Mouse (Mus musculus) gastrocnemius, adult 18-20 months (tissue): ENCODE results near the gene Zc3h7b. TPM values are rescaled to one million over a fixed set of nuclear protein-coding genes. Genes with fewer than 3 reads are reported as not detected.
A peak's percentile ranks its signal among the peaks of the same experiment; 100 is the strongest.
"Not testable (repeated sequence)": the region's sequence is repeated elsewhere in the genome, so short reads cannot be mapped to it uniquely, and the experiment has no call there.

Source experiments
- DNase-seq: peaks from one replicate; pipeline ENCODE4 v3.0.0; 2021; ENCODE audit warnings: low spot score
- total RNA-seq, 2 experiments: library from RNA; stranded (reverse); gene quantifications; 2 replicates each; pipeline ENCODE4 v1.2.3; 2021

The Zc3h7b gene
- total RNA-seq, 2 experiments from 2014 or later: 32.7 to 34.2 TPM

GRCm38 (mm10) chr15:81735075-81735474, 9.8 kb upstream of the Zc3h7b start:
- no peak for DNase-seq

DNA sequence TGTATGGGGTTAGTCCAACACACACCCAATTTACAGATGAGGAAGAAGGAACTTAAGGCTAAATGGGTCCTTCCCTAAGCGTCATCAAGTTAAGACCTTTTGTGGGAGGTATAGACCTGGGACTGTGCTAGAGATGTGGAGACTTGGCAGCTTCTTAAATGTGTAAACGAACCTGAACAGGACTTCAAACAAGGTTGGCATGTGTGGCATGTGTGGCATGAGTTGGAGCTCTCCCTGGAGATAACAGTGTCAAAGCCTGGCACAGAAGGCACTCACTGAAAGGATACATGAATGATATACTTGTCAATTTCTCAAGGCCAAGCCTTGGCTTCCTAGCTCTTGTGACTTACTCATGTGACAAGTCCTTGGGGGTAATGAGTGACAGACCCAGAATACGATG, 5.6 kb upstream of the Zc3h7b start:
- DNase-seq: no peak

DNA sequence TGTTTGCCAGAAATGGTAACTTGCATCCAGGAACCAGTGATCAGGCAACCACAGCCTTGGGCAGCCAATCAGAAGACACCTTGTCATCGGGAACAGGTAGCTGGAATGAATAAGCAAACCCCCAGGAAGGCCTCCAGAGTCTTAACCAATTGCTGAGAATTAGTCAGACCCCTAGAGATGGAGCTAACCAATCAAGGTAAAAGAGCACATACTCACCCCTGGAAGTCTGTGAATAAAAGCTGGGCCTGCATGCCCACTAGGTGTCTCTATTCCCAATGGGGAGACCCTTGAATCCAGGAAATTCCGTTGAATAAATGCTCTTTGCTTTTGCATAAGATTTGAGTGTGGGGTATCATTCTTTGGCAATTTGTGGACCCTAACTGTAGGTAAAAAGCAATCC, 4.9 kb upstream of the Zc3h7b start:
- DNase-seq: no peak

- DNase-seq: not testable (repeated sequence)
Observed at GRCm38 (mm10) chr15:81742368-81742767, 2.5 kb upstream of the Zc3h7b start.

DNA sequence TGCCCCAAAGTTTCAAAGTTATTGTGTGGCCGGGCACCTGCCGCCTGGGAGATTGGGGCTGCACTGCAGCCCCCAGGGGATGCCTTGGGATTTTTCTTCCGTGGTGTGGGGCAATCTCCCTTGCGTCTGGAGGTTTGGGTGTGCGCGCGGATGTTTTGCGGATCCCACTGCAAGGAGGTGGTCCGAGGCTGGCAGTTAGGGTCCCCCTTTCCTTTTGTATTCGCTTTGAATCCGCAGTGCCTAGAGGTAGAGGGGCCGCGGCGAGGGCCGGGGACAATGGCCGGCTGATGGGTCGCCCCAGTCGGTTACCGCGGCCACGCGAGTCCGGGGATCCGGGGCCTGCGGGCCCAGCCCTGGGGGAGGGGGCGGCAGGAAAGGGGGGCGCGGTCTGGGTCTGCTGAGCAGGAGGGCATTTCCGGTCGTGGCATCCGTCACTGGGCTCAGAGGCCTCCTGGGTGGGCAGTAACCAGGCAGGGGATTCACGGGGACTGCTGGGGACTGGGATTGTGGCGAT, 801 bp downstream of the Zc3h7b start:
- peak; percentile 21 for DNase-seq

- peak; percentile 32 for DNase-seq
Observed at GRCm38 (mm10) chr15:81749742-81750141, 4.9 kb downstream of the Zc3h7b start.

- no peak for DNase-seq
Observed at GRCm38 (mm10) chr15:81753669-81754068, 8.8 kb downstream of the Zc3h7b start.

DNA sequence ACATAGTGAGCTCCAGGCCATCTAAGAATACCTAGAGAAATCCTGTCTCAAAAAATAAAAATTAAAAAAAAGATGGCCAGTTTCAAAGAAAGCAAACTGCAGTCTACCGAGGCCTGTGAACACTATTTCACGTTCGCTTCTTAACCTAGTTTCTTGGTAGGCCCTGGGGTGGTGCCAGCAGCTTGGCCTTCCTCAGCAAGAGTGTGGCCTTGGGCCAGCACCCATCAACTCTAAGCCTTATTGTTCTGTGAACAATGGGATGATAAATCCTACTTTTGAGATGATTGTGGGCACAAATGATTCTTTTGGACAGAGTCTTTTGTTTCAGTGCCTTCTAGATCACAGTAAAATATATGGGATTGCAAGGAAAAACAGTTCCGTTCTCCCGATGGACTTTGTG, 13.8 kb downstream of the Zc3h7b start:
- DNase-seq: no peak

DNA sequence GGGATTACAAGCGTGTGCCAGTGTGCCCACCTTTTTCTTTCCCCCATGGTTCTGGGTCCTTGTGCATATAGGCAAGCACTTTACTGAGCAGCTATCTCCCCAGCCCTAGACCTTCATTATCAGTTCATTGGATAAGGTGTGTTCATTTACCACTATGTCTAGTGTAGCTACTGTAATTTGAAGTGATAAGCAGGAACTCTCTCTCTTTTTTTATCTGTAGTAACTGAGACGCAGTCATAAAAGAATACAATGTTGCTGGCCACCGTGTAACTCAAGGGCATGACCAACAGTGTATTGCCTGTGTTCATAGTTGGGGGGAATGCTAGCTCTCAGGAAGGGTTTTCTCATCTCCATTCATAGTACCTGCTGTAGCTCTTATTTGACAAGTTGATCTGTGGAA, 14.7 kb downstream of the Zc3h7b start:
- no peak for DNase-seq

GRCm38 (mm10) chr15:81760361-81761079, 15.7 kb downstream of the Zc3h7b start:
- DNase-seq: no peak

- no peak for DNase-seq
Observed at GRCm38 (mm10) chr15:81761381-81761780, 16.5 kb downstream of the Zc3h7b start.

DNA sequence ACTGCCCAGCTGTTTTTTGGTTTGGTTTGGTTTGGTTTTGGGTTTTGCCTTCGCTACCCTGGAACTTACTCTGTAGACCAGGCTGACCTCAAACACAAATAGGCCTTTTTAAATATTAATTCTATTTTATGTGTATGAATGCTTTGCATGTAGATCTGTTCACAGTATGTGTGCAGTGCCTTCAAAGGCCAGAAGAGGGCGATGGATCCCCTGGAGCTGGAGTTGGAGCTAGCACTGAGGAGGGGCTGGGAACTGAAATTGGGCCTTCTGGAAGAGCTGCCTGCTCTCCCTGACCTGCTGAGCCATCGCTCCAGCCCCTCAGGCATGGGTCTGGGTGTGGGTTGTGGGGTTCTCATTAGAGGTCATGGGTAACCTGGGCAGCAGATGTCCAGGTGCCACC, 17.1 kb downstream of the Zc3h7b start:
- DNase-seq: no peak

DNA sequence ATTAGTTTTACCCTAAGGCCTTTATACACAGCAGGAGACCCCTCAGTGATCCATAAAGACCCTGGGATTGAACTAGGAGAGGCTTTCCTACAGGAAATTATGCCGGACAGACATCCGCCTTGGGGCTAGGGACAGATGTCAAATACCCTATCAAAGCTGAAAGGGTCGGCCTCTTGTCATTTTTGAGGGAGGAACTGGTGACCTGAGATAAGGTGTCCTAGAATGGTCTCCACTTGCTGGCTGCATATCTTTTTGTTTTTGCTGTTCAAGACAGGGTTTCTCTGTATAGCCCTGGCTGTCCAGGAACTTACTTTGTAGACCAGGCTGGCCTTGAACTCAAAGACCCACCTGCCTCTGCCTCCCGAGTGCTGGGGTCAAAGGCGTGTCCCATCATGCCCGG, 19.7 kb downstream of the Zc3h7b start:
- DNase-seq: no peak

- no peak for DNase-seq
Observed at GRCm38 (mm10) chr15:81765651-81766050, 20.8 kb downstream of the Zc3h7b start.

GRCm38 (mm10) chr15:81766439-81766838, 21.6 kb downstream of the Zc3h7b start:
- no peak for DNase-seq

DNA sequence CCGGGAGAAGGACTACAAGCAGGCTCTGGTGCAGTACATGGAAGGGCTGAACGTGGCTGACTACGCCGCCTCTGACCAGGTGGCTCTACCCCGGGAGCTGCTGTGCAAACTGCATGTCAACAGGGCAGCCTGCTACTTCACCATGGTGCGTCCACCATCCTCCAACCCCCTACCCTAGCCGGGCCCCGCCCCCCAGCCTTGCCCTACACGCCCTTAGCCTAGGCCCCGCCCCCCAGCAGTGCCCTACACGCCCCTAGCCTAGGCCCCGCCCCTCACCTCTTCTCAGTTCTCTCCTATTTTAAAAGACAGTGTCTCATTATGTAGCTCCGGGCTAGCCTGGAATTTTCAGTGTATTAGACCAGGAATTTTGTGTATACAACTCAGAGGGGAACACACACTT, 24.2 kb downstream of the Zc3h7b start:
- no peak for DNase-seq

DNA sequence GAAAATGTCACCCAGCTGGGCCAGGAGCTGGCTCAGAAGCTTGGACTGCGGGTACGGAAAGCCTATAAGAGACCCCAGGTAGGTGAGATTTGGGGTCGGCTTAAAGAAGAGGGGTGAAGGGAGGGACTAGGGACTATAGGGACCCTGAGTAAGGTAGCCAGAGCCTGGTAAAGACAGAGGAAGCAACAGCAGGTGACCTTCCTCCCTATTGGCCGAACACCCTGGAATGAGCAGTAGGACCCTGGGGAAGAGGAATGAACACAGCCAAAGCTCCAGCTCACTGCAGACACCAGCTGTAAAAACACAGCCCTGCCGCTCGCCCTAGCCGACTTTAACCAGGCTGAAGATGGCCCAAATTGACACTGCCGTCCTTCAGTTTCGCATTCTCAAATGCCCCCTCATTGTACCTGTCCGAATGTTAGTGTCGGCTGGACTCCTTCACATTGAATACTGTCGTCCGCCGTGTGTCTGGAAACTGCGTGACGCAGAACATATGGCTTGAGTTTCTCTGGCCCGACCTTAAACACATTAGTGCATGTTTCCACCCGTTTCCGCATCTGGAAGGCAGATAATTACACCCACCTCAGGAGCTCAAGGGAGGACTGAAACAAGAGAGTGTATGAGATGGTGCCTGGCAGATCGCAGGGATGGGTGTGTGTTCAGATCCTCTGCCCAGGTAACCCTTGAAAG, 27.7 kb downstream of the Zc3h7b start:
- DNase-seq: no peak

DNA sequence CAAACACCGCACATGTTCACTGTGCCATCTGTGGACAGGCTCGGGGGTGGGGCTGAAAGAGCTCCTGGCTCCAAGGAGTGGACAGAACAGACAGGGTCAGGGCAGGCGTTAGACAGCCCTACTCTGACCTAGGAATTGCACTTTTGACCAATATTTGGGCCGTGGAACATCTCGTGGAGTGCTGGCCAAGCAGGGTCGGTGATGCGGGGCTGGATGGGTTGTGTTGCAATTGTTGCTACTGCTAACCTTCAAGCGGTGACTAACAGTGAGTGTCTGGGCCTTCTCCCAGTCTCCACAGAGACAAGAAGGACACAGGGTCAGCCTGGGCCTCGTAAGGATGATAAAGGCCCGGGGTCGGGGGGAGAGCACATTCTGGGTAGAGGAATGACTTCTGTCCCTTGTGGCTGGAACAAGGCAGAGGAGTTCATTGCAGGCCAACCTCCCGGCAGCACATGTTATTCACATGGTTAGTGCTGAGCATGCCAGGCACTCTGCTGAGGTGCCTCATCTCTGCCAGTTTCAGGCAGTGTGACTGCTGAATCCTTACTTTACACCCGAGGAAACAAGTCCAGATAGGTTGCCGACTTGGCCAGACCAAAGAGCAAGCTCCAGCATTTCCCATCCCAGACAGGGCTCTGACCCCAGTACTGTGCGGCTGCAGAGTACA, 29.8 kb downstream of the Zc3h7b start:
- DNase-seq: peak; percentile 55

GRCm38 (mm10) chr15:81776631-81777422, 32.0 kb downstream of the Zc3h7b start:
- DNase-seq: no peak

DNA sequence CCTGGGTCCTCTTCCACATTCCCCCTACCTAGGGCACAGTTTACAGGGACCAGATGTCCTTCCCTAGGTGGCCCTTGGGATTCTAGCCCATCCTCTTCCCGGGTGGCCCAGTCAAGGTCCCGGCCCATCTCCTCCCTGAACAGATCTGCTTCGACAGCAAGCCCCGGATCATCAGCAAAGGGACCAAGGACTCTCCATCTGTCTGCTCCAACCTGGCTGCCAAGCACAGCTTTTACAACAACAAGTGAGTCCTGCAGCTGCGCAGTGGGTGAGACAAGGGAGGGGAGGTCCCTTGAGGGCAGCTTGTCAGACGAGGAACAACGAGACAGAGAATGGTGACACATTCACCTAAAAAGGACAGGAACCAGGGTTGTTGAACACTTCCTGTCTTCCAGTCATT, 37.0 kb downstream of the Zc3h7b start:
- no peak for DNase-seq

- DNase-seq: no peak
Observed at GRCm38 (mm10) chr15:81784762-81785161, 39.9 kb downstream of the Zc3h7b start.

- DNase-seq: no peak
Observed at GRCm38 (mm10) chr15:81785701-81786100, 40.8 kb downstream of the Zc3h7b start.
